ENCODE assay signal across 8 mouse cellular contexts in the genomic region with DNA sequence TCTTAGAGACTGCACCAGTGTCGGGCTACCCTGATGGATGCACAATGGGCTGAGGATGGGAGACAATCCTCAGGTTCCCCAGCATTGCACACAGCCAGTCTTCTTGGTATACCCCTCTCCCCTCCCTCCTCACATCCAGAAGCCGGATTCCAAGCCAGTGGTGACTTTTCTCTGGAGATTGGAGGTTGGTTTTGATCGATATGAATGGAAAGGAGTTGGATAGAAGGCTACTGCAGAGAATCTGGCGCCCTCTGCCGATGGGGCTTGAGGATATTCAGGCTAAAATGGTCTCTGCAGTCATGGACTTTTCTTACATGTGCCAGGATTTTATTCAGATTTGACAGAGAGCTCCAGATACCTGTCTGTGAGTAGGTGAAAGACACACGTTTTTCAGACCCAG.
A peak's percentile ranks its signal among the peaks of the same experiment; 100 is the strongest.
DNase-seq lines count a peak whose midpoint lies in the region; ATAC-seq and TF ChIP-seq lines count a peak whose summit lies in the region.

No protein-coding gene starts in this region.

- 34% methylated on average over 6 of the region's 6 CpGs for WGBS in intestine, postnatal 0 days
- WGBS in intestine, embryonic 16.5 days, result 38% methylated on average over 6 of the region's 6 CpGs
- WGBS in forebrain, embryonic 16.5 days, result 35% methylated on average over 6 of the region's 6 CpGs

- no peak for TF ChIP-seq EP300 in CH12.LX (IDR thresholded peaks at IDR 0.05; ENCODE audit: low read length)

- H3K9ac ChIP-seq in intestine, postnatal 0 days (ENCODE audit: low read depth, low read length), result no peak overlapping the region
- H3K9ac ChIP-seq in intestine, embryonic 16.5 days (ENCODE audit: low read depth, low read length), result no peak overlapping the region
- H3K9ac ChIP-seq in CH12.LX (ENCODE audit: insufficient read depth, low read depth), result no peak overlapping the region
- no peak overlapping the region for H3K9ac ChIP-seq in forebrain, embryonic 16.5 days (replicated peaks; ENCODE audit: low read depth, low read length)

- no peaks in the 10 kb centered on the region for H3K79me2 ChIP-seq in CH12.LX (replicated peaks; ENCODE audit: control insufficient read depth, extremely low read depth, insufficient read depth, poor library complexity, severe bottlenecking)

- peak; percentile 83 for TF ChIP-seq CTCF in intestine, postnatal 0 days (IDR thresholded peaks at IDR 0.05; ENCODE audit: low read depth)
- TF ChIP-seq CTCF in CH12.LX (conservative IDR thresholded peaks at IDR 0.05 in 1 of 2, IDR thresholded peaks at IDR 0.05 in 1 of 2; ENCODE audit: low read depth in 2 of 2, low read length in 2 of 2), result peak; percentile 71 to 73

- no peaks in the 10 kb centered on the region for H3K27me3 ChIP-seq in intestine, postnatal 0 days (replicated peaks; ENCODE audit: control insufficient read depth, insufficient read depth, low read length)
- H3K27me3 ChIP-seq in intestine, embryonic 16.5 days (replicated peaks; ENCODE audit: control insufficient read depth, insufficient read depth, low read length), result no peaks in the 10 kb centered on the region
- no peaks in the 10 kb centered on the region for H3K27me3 ChIP-seq in CH12.LX (replicated peaks)
- no peaks in the 10 kb centered on the region for H3K27me3 ChIP-seq in forebrain, embryonic 16.5 days (replicated peaks; ENCODE audit: control insufficient read depth, insufficient read depth, low read length)

- DNase-seq in CH12.LX (ENCODE audit: extremely low read depth), result peak; percentile 71
- peak; percentile 40 for DNase-seq in WW6 (ENCODE audit: low read depth, low spot score)
- DNase-seq in embryo, embryonic 10.5 days (ENCODE audit: low spot score), result peak; percentile 60
- peak; percentile 44 to 46 for DNase-seq in left cerebral cortex, postnatal 36 days (ENCODE audit: low spot score in 2 of 2)
- DNase-seq in right cerebral cortex, postnatal 4 days, result peak; percentile 49

- peaks cover 12% of the 10 kb centered on the region; the same call in 1 of the 2 replicates for H3K4me1 ChIP-seq in intestine, postnatal 0 days (replicated peaks; ENCODE audit: control insufficient read depth, insufficient read depth, low read length)
- peaks cover 3% of the 10 kb centered on the region; the same call in 1 of the 2 replicates for H3K4me1 ChIP-seq in intestine, embryonic 16.5 days (ENCODE audit: control insufficient read depth, insufficient read depth, low read length)
- peaks cover 3 to 43% of the 10 kb centered on the region in 2 experiments for H3K4me1 ChIP-seq in CH12.LX (ENCODE audit: control insufficient read depth in 1 of 2, insufficient read depth in 2 of 2)
- peaks cover 15% of the 10 kb centered on the region for H3K4me1 ChIP-seq in forebrain, embryonic 16.5 days (replicated peaks; ENCODE audit: control insufficient read depth, insufficient read depth, low read length)

- TF ChIP-seq RAD21 in CH12.LX (IDR thresholded peaks at IDR 0.05; ENCODE audit: low read depth, low read length), result peak; percentile 69

- no peak for ATAC-seq in intestine, postnatal 0 days
- ATAC-seq in intestine, embryonic 16.5 days, result no peak
- ATAC-seq in forebrain, embryonic 16.5 days, result no peak

- H3K9me3 ChIP-seq in intestine, postnatal 0 days (ENCODE audit: control insufficient read depth), result no peaks in the 10 kb centered on the region
- H3K9me3 ChIP-seq in intestine, embryonic 16.5 days (ENCODE audit: control insufficient read depth, low read length), result no peaks in the 10 kb centered on the region
- no peaks in the 10 kb centered on the region for H3K9me3 ChIP-seq in CH12.LX (replicated peaks; ENCODE audit: low read length)
- H3K9me3 ChIP-seq in forebrain, embryonic 16.5 days (ENCODE audit: control insufficient read depth, low read length), result no peaks in the 10 kb centered on the region

- intact Hi-C loops in left cerebral cortex, postnatal 36 days (cut with DNase I), result loop anchor here (10.0 kb wide), 1 partner anchor 310 kb away; no protein-coding TSS in a partner anchor

- no peak overlapping the region for H3K27ac ChIP-seq in intestine, postnatal 0 days (ENCODE audit: low read depth, low read length)
- H3K27ac ChIP-seq in intestine, embryonic 16.5 days (ENCODE audit: low read length), result no peak overlapping the region
- no peak overlapping the region for H3K27ac ChIP-seq in CH12.LX (ENCODE audit: insufficient read depth, low read depth)
- H3K27ac ChIP-seq in forebrain, embryonic 16.5 days (ENCODE audit: low read length), result no peak overlapping the region

- TF ChIP-seq POLR2A in CH12.LX (IDR thresholded peaks at IDR 0.05; ENCODE audit: low read depth, low read length), result no peak

- dilution Hi-C loops in CH12.LX (cut with MboI; ENCODE audit: extremely low pct_ligation_motif_present, extremely low pct_unique_long_range_greater_than_20kb, low sequenced_read_pairs), result no loop called here

- no peaks in the 10 kb centered on the region for H3K36me3 ChIP-seq in intestine, postnatal 0 days (ENCODE audit: control insufficient read depth, insufficient read depth)
- H3K36me3 ChIP-seq in intestine, embryonic 16.5 days (ENCODE audit: control insufficient read depth, insufficient read depth, low read length), result no peaks in the 10 kb centered on the region
- H3K36me3 ChIP-seq in CH12.LX (replicated peaks in 1 of 2; ENCODE audit: control insufficient read depth in 1 of 2, insufficient read depth in 1 of 2, low read length in 1 of 2), result no peaks in the 10 kb centered on the region
- no peaks in the 10 kb centered on the region for H3K36me3 ChIP-seq in forebrain, embryonic 16.5 days (ENCODE audit: control insufficient read depth, insufficient read depth)

- no peak overlapping the region for H3K4me2 ChIP-seq in intestine, postnatal 0 days (replicated peaks; ENCODE audit: low read depth)
- H3K4me2 ChIP-seq in intestine, embryonic 16.5 days (ENCODE audit: low read depth, low read length), result no peak overlapping the region
- peak overlapping the region; percentile 10; the same call in 1 of the 2 replicates for H3K4me2 ChIP-seq in CH12.LX (ENCODE audit: insufficient read depth, low read depth, poor library complexity, severe bottlenecking)
- no peak overlapping the region for H3K4me2 ChIP-seq in forebrain, embryonic 16.5 days (ENCODE audit: low read length)

- in situ Hi-C loops in CH12.LX (cut with MboI; ENCODE audit: low pct_ligation_motif_present, low pct_unique_long_range_greater_than_20kb, low sequenced_read_pairs), result loop anchor here (10.0 to 25.0 kb wide), 3 partner anchors 70 to 318 kb away; a partner anchor contains a TSS

- no peak overlapping the region for H3K4me3 ChIP-seq in intestine, postnatal 0 days (ENCODE audit: low read depth, low read length)
- H3K4me3 ChIP-seq in intestine, embryonic 16.5 days (ENCODE audit: low read length), result no peak overlapping the region
- H3K4me3 ChIP-seq in CH12.LX (replicated peaks in 1 of 3; ENCODE audit: low read depth in 2 of 3, low read length in 2 of 3, poor library complexity in 1 of 3), result no peak overlapping the region
- H3K4me3 ChIP-seq in forebrain, embryonic 16.5 days (replicated peaks; ENCODE audit: low read length), result no peak overlapping the region

TF ChIP-seq in CH12.LX, 34 proteins besides CTCF, POLR2A, EP300 and RAD21:
- TF ChIP-seq SMC3 (IDR thresholded peaks at IDR 0.05; ENCODE audit: low read depth, low read length) (peak; percentile 55), E2F4 (IDR thresholded peaks at IDR 0.05; ENCODE audit: insufficient replicate concordance, low read depth, low read length) (no peak)
